Mouse (Mus musculus) hindbrain, embryonic 13.5 days (tissue): ENCODE data around the gene Tnip2. TPM values are rescaled to one million over a fixed set of nuclear protein-coding genes. Genes with fewer than 3 reads are reported as not detected.

Source experiments
- ATAC-seq: fragments of 200-750 bp; cut with Nextera tagmentation; 2 replicates; pipeline ENCODE4 v1.8.0; 2017; ENCODE audit warnings: moderate TSS enrichment; ENCODE audit not compliant: low FRiP score
- H3K27ac ChIP-seq: fragments of 300-500 bp; sonication (generic); 2 replicates; pipeline ENCODE4 v1.5.1; 2015; ENCODE audit warnings: inconsistent platforms, mild to moderate bottlenecking, moderate library complexity
- H3K27me3 ChIP-seq: fragments of 300-500 bp; sonication (generic); 2 replicates; pipeline ENCODE4 v1.6.1; 2015; ENCODE audit warnings: mild to moderate bottlenecking, inconsistent platforms
- H3K36me3 ChIP-seq: fragments of 300-500 bp; sonication (generic); 2 replicates; pipeline ENCODE4 v1.6.1; 2015; ENCODE audit warnings: mild to moderate bottlenecking, inconsistent platforms
- H3K4me1 ChIP-seq: fragments of 300-500 bp; sonication (generic); replicated peaks from 2 replicates; pipeline ENCODE4 v1.6.1; 2015; ENCODE audit warnings: inconsistent platforms
- H3K4me2 ChIP-seq: fragments of 300-500 bp; sonication (generic); 2 replicates; pipeline ENCODE4 v1.6.1; 2015; ENCODE audit warnings: inconsistent platforms, mild to moderate bottlenecking, moderate library complexity
- H3K4me3 ChIP-seq: fragments of 300-500 bp; sonication (generic); 2 replicates; pipeline ENCODE4 v1.5.1; 2015; ENCODE audit warnings: mild to moderate bottlenecking, inconsistent platforms
- H3K9ac ChIP-seq: fragments of 300-500 bp; sonication (generic); 2 replicates; pipeline ENCODE4 v1.6.1; 2015; ENCODE audit warnings: mild to moderate bottlenecking, inconsistent platforms
- H3K9me3 ChIP-seq: fragments of 300-500 bp; sonication (generic); 2 replicates; pipeline ENCODE4 v1.6.1; 2016; ENCODE audit warnings: inconsistent platforms
- WGBS: fragments of 180-500 bp; shearing (Covaris S2); methylation state at CpG from one replicate; pipeline ENCODE4 v1.1.7; 2015; 5-methylcytosine and 5-hydroxymethylcytosine counted together
- polyA plus RNA-seq: library from polyadenylated mRNA; unstranded; fragments of >200 nt; fragmentation: Nextera tagmentation; extraction: Ambion mirVana; gene quantifications from 2 replicates; pipeline ENCODE4 v1.2.1, GENCODE M21; 2015

Tnip2 gene
- polyA plus RNA-seq, result 10.3 and 10.7 TPM in 2 replicates

DNA sequence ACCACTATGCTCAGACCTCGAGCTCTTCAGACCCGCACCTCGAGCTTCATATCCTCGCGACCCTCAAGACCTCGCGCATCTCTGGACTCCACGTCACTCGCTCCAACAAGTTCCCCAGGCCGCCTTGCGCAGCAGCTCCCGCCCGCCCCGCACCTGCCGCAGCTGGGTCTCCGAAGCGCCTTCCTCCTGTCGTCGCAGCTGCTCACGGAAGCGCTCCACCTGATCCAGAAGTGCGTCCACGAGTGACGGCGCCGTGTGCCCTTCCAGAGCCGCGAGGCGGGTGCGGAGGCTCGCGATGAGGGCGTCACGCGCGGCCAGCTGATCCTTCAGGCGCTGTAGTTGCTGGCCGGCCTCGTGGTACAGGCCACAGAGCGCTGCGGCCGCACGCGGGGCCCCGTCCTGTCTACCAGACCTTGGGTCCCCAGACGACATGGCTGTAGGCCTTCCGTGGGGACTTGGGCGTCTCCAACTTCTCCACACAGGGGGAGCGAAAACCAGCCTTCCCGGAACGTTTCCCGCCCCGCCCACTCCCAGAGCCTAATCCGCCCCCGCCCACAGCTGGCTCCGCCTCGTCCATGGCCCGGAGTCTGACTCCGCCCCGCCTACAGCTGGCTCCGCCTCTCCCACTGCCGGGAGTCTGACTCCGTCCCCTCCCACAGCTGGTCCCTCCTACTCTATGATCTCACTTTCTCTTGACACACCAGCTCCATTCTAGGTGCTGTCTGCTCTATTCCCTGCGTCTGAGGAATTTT lies at the start of gene Tnip2:
Gene Tnip2 (minus strand): TSS at position 526 of the 752 bp plus-strand sequence.
- Histone ChIP-seq H3K4me1 (peaks cover 11% of the 10 kb centered on the region), H3K4me3 (peak within 1 kb of the TSS; percentile 62), H3K27me3 (peaks cover 28% of the 10 kb centered on the region), H3K27ac (no peak within 1 kb of the TSS; the same call in 1 of the 2 replicates), H3K4me2 (peak within 1 kb of the TSS; percentile 88), H3K9me3 (no peaks in the 10 kb centered on the region), H3K9ac (peak within 1 kb of the TSS; percentile 81), H3K36me3 (no peaks in the 10 kb centered on the region)
- peak; percentile 95 for ATAC-seq
- WGBS, result under 1% methylated on average over 59 of the region's 64 CpGs

DNA sequence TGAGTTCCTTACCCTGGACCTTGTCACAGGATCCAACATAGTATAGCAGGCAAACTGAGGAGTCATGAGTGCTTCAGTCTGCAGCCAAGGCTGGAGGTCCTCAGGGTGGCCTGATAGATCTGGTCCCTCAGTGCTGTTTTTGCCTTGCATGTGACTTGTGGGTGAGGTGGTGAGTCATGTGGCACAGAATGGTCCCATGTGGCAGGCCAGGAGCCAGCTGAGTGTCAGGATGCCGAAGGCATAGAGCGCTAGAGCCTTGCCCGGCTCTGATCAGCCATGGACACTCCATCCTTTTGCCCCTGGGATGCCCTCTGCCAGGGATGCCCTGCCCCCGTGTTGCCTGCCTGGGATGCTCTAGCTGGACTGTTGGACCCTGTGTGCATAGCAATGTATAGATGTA lies 38.0 kb upstream of the Tnip2 start:
- Histone ChIP-seq H3K36me3 (peaks cover 47% of the 10 kb centered on the region), H3K9ac (peak overlapping the region; percentile 95; the same call in 1 of the 2 replicates), H3K4me2 (no peak overlapping the region), H3K27me3 (no peaks in the 10 kb centered on the region), H3K4me1 (peaks cover 35% of the 10 kb centered on the region), H3K9me3 (no peaks in the 10 kb centered on the region), H3K4me3 (no peak overlapping the region), H3K27ac (no peak overlapping the region)
- WGBS, result 77% methylated on average over 4 of the region's 4 CpGs
- ATAC-seq, result no peak

DNA sequence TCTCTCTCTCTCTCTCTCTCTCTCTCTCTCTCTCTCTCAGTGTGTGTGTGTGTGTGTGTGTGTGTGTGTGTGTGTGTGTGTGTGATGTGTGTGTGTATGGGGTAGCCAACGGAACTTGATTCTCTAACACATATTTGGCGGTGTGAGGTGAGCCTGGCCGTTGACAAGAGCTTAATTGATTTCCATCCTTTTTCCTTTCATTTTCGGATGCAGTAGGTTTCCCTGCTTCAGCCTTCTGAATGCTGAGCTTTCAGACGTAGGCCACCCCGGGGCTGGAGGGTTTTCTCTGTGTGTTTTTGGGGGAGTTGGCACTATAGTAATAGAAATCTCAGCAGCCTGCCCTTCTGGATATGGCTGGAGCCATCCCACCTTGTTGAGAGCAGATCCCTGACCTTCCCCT lies 36.5 kb upstream of the Tnip2 start:
- H3K27me3 ChIP-seq, result no peaks in the 10 kb centered on the region
- ATAC-seq, result peak; percentile 19; the same call in 1 of the 2 replicates
- peaks cover 31% of the 10 kb centered on the region for H3K36me3 ChIP-seq
- peak overlapping the region; percentile 76 for H3K4me2 ChIP-seq
- no peaks in the 10 kb centered on the region for H3K9me3 ChIP-seq
- H3K9ac ChIP-seq, result peak overlapping the region; percentile 95
- peak overlapping the region; percentile 68 for H3K4me3 ChIP-seq
- WGBS, result 12% methylated on average over 6 of the region's 6 CpGs
- H3K27ac ChIP-seq, result peak overlapping the region; percentile 83
- H3K4me1 ChIP-seq, result peaks cover 35% of the 10 kb centered on the region

DNA sequence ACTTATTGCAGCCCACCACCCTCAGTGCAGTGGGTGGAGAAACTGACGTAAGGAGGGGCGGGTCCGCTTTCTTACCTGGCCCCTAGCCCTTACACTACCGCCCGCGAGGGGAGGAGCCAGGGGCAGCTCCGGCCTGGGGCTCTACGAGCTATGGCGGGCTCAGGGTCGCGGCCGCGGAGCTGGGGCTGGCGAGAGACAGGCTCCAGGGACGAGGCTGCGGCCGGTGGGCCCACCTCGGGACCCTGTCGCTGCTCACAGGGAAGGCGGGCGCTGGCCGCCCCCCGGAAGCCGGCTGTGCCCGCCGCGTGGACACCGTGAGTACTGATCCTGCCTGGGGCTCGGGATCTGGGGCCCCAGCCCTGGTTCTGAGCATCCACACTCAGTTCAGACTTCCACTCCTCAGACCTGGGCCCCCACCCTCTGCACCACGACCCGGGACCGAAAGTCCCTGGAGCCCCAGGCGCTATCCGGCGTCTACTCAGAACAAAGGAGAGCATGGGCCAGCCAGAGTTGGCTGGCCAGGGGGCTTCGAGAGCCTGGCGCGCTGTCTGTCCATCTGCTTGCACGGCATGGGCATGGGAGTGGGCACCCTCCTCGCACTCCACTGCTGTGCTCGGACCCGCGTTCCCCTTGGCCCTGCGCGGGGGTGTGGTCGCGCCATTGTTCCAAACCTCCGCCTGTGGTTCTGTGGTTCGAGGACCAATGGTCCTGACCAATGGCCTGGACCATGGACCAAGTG lies 35.9 kb upstream of the Tnip2 start:
- H3K4me3 ChIP-seq, result peak overlapping the region; percentile 68
- ATAC-seq, result peak; percentile 91
- peaks cover 26% of the 10 kb centered on the region for H3K36me3 ChIP-seq
- H3K4me2 ChIP-seq, result peak overlapping the region; percentile 76
- H3K27ac ChIP-seq, result peak overlapping the region; percentile 83
- no peaks in the 10 kb centered on the region for H3K9me3 ChIP-seq
- H3K9ac ChIP-seq, result peak overlapping the region; percentile 95
- WGBS, result under 1% methylated on average over 49 of the region's 49 CpGs
- H3K27me3 ChIP-seq, result no peaks in the 10 kb centered on the region
- H3K4me1 ChIP-seq, result peaks cover 35% of the 10 kb centered on the region

DNA sequence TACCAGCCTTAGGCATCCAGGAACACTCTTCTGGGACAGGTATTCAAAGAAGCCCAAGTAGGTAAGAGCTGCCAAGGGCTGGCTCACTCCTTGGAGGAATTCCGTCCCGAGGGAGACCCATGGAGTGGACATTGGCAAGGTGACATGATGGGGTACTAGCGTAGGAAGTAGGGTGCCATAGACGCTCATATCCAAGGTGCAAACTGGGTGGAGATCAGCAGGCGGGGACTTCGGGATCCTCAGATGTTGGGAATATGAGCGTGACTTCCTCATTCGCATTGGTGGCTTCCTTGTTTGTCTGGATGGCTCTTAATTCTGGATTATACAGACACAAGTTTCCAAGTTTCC lies 35.3 kb upstream of the Tnip2 start:
- H3K36me3 ChIP-seq, result peaks cover 22% of the 10 kb centered on the region
- H3K27me3 ChIP-seq, result no peaks in the 10 kb centered on the region
- H3K4me3 ChIP-seq, result peak overlapping the region; percentile 68
- H3K27ac ChIP-seq, result peak overlapping the region; percentile 83
- H3K9ac ChIP-seq, result peak overlapping the region; percentile 95
- peak; percentile 11; the same call in 1 of the 2 replicates for ATAC-seq
- 38% methylated on average over 8 of the region's 8 CpGs for WGBS
- peak overlapping the region; percentile 76 for H3K4me2 ChIP-seq
- H3K4me1 ChIP-seq, result peaks cover 35% of the 10 kb centered on the region
- H3K9me3 ChIP-seq, result no peaks in the 10 kb centered on the region

DNA sequence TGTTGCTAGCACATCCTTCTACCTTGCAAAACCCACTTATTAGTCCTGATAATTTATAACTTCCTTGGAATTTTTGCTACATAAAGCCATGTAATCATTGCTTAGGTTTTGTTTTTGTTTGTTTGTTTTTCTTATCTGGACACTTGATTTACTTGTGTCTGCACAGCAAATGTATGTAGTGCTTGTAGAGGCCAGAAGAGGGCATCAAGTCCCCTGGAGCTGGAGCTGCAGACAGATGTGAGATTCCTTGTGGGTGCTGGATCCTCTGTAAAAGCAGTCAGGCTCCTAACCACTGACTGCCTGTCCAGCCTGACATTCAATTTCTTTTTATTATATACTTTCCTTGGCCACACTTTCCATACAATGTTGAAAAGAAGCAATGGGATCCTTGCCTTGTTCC lies 33.6 kb upstream of the Tnip2 start:
- H3K4me1 ChIP-seq, result peaks cover 27% of the 10 kb centered on the region
- no peak overlapping the region for H3K4me2 ChIP-seq
- ATAC-seq, result no peak
- H3K27ac ChIP-seq, result no peak overlapping the region
- no peak overlapping the region for H3K4me3 ChIP-seq
- H3K9ac ChIP-seq, result no peak overlapping the region
- no peaks in the 10 kb centered on the region for H3K27me3 ChIP-seq
- peaks cover 11% of the 10 kb centered on the region for H3K36me3 ChIP-seq
- H3K9me3 ChIP-seq, result no peaks in the 10 kb centered on the region

DNA sequence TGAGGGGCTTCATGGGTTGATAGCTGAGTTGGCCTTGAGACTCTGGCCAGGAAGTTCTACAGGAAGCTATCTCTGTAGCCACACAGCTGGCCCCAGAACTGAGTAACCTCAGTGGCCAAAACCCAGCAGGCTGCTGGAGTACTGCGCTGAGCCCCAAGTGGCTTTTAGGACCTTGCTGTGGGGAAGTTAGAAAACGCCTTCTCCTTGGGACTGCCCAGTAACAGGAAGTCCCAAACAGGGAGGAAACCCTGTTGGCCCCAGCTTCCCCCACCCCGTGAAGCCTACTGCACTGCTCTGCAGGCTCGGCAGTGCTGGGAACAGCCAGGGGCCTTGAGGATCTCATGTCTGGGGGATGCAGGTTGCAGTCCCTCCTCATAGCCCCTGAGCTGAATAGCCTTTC lies 29.3 kb upstream of the Tnip2 start:
- no peaks in the 10 kb centered on the region for H3K9me3 ChIP-seq
- H3K36me3 ChIP-seq, result no peaks in the 10 kb centered on the region
- no peaks in the 10 kb centered on the region for H3K27me3 ChIP-seq
- no peak overlapping the region for H3K4me3 ChIP-seq
- no peak overlapping the region for H3K27ac ChIP-seq
- H3K4me2 ChIP-seq, result no peak overlapping the region
- WGBS, result 62% methylated on average over 4 of the region's 4 CpGs
- H3K4me1 ChIP-seq, result no peaks in the 10 kb centered on the region
- ATAC-seq, result no peak
- no peak overlapping the region for H3K9ac ChIP-seq

DNA sequence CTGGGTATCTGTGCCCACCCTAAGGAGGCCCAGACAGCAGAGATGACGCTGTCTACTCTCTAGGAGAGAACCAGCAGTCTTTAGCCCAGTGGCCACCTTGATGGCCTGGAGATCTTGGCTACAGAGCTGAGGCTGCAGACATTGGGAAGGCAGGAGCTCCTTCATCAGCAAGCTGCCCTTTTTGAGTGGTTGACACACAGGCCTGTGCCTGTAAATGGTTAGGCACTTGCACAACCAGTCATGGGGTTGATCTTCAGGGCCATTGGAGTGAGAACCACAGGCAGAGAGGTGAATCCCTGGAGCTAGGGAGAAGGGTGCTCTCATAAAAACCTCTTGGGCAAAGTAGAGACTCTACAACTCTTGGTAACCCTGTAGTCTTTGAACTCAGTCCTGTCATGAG lies 28.4 kb upstream of the Tnip2 start:
- Histone ChIP-seq H3K36me3 (no peaks in the 10 kb centered on the region), H3K9ac (no peak overlapping the region), H3K4me3 (no peak overlapping the region), H3K27ac (no peak overlapping the region), H3K4me2 (no peak overlapping the region), H3K4me1 (no peaks in the 10 kb centered on the region), H3K27me3 (no peaks in the 10 kb centered on the region), H3K9me3 (no peaks in the 10 kb centered on the region)
- no peak for ATAC-seq
- 67% methylated on average over 1 of the region's 1 CpGs for WGBS

DNA sequence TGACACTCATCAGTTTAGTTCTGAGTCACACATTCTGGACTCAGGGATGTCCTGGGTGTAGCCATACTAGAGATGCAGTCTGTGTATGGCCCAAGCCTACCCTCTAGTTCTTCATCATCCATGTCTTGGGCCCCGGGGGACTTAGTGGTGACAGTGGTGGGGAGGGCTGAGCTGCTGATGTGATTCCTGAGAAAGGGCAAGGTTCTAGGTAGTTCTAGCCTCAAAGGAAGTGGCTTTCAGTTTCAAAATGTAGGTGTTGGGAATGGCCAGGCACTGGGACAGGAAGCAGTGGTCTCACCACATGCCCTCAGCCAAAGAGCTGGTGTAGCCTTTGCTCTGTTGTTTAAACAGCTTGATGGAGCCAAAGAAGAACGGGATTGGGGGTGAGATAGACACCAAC lies 25.3 kb upstream of the Tnip2 start:
- no peaks in the 10 kb centered on the region for H3K36me3 ChIP-seq
- no peak overlapping the region for H3K9ac ChIP-seq
- H3K9me3 ChIP-seq, result no peaks in the 10 kb centered on the region
- no peak overlapping the region for H3K4me2 ChIP-seq
- no peak for ATAC-seq
- no peak overlapping the region for H3K27ac ChIP-seq
- H3K27me3 ChIP-seq, result no peaks in the 10 kb centered on the region
- no peaks in the 10 kb centered on the region for H3K4me1 ChIP-seq
- 91% methylated on average over 2 of the region's 2 CpGs for WGBS
- no peak overlapping the region for H3K4me3 ChIP-seq

DNA sequence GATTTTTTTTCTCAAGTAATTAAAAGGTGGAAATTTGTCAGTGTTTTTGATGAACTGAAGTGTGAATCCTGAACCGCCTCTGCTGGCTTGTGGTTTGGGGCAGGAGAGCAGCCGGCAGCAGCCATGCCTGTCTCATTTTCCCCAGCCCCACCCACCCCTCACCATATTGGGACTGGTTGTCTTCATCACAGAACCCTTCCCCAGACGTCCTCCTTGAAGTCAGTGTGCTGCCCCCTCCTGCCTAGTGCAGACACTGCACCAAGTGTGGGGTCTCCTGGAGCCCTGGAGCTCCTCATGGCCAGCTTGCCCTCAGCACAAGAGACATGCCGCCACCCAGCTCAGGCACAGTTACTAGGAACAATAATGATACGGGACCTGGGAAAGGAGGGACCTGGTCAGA lies 24.7 kb upstream of the Tnip2 start:
- no peak for ATAC-seq
- H3K4me2 ChIP-seq, result no peak overlapping the region
- no peak overlapping the region for H3K9ac ChIP-seq
- H3K36me3 ChIP-seq, result no peaks in the 10 kb centered on the region
- H3K4me1 ChIP-seq, result no peaks in the 10 kb centered on the region
- H3K9me3 ChIP-seq, result no peaks in the 10 kb centered on the region
- WGBS, result 41% methylated on average over 5 of the region's 5 CpGs
- H3K27me3 ChIP-seq, result no peaks in the 10 kb centered on the region
- no peak overlapping the region for H3K4me3 ChIP-seq
- no peak overlapping the region for H3K27ac ChIP-seq

DNA sequence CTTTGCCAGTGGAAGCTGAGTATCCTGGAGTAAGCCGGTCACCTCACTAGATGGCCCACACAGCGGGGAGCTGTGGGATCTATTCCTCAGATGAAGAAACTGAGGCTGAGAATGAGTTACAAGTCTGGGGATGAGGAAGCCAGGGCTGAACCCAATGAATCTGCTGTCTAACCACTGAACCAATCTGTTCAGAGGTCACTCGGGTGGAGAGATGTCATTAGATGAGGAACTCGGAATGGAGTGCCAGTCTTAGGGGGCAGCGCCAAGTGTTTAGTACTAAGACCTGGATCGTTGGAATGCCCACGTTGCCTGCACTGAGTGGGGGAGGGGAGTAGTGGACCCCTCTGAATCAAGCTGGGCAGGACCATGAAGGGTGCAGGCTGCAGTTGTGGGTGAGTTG lies 24.3 kb upstream of the Tnip2 start:
- Histone ChIP-seq H3K27me3 (no peaks in the 10 kb centered on the region), H3K9me3 (no peaks in the 10 kb centered on the region), H3K4me2 (no peak overlapping the region), H3K4me3 (no peak overlapping the region), H3K4me1 (no peaks in the 10 kb centered on the region), H3K9ac (no peak overlapping the region), H3K36me3 (no peaks in the 10 kb centered on the region), H3K27ac (no peak overlapping the region)
- ATAC-seq, result no peak
- 81% methylated on average over 7 of the region's 7 CpGs for WGBS

DNA sequence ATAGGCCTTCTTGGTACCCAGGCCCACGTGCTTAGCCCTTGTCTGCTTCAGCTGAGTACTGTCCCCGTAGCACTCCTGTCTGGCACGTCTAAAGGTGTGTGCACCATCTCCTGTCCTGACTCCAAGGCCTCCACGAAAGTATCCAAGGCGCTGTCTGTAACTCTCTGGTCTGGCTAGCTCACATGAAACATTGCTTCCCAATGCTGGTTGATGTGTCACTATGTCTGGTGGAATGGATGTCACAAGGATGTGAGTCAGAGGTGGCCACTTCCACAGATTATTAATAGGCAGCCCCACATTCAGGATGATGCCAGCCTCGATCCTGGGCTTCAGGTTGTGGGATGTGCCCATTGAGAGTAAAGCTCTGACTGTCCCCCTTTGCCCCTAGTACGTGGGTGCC lies 22.0 kb upstream of the Tnip2 start:
- ATAC-seq, result no peak
- Histone ChIP-seq H3K27me3 (no peaks in the 10 kb centered on the region), H3K9ac (no peak overlapping the region), H3K4me1 (no peaks in the 10 kb centered on the region), H3K4me3 (no peak overlapping the region), H3K36me3 (no peaks in the 10 kb centered on the region), H3K27ac (no peak overlapping the region), H3K4me2 (no peak overlapping the region), H3K9me3 (no peaks in the 10 kb centered on the region)
- WGBS, result 93% methylated on average over 7 of the region's 7 CpGs
